Mouse (Mus musculus) neural tube, embryonic 11.5 days (tissue): ENCODE data around the gene Gpr142. TPM values are rescaled to one million over a fixed set of nuclear protein-coding genes. Genes with fewer than 3 reads are reported as not detected.

Source experiments
- ATAC-seq: fragments of 200-750 bp; cut with Nextera tagmentation; 2 replicates; pipeline ENCODE4 v1.8.0; 2017; ENCODE audit warnings: moderate number of reproducible peaks, mild to moderate bottlenecking, moderate TSS enrichment, moderate library complexity; ENCODE audit not compliant: insufficient read depth, low FRiP score, low TSS enrichment
- DNase-seq: peaks from one replicate; pipeline ENCODE4 v3.0.0-alpha.2; 2015; ENCODE audit warnings: low spot score
- H3K27ac ChIP-seq: fragments of 300-500 bp; sonication (generic); 2 replicates; pipeline ENCODE4 v1.5.1; 2014; ENCODE audit warnings: low read depth, mild to moderate bottlenecking, low read length
- H3K27me3 ChIP-seq: fragments of 300-500 bp; sonication (generic); 2 replicates; pipeline ENCODE4 v1.6.1; 2014; ENCODE audit warnings: mild to moderate bottlenecking, low read length, mixed read lengths; ENCODE audit not compliant: control insufficient read depth, insufficient read depth
- H3K36me3 ChIP-seq: fragments of 300-500 bp; sonication (generic); 2 replicates; pipeline ENCODE4 v1.6.1; 2014; ENCODE audit warnings: mild to moderate bottlenecking, low read length, moderate library complexity, mixed read lengths; ENCODE audit not compliant: control insufficient read depth, insufficient read depth
- H3K4me1 ChIP-seq: fragments of 300-500 bp; sonication (generic); 2 replicates; pipeline ENCODE4 v1.6.1; 2014; ENCODE audit warnings: low read length, mixed read lengths; ENCODE audit not compliant: control insufficient read depth, insufficient read depth
- H3K4me2 ChIP-seq: fragments of 300-500 bp; sonication (generic); 2 replicates; pipeline ENCODE4 v1.6.1; 2014; ENCODE audit warnings: low read depth, mild to moderate bottlenecking, moderate library complexity
- H3K4me3 ChIP-seq: fragments of 300-500 bp; sonication (generic); 2 replicates; pipeline ENCODE4 v1.5.1; 2014; ENCODE audit warnings: low read depth, low read length
- H3K9ac ChIP-seq: fragments of 300-500 bp; sonication (generic); 2 replicates; pipeline ENCODE4 v1.6.1; 2014; ENCODE audit warnings: mild to moderate bottlenecking, low read length
- H3K9me3 ChIP-seq: fragments of 300-500 bp; sonication (generic); 2 replicates; pipeline ENCODE4 v1.6.1; 2016; ENCODE audit warnings: low read length; ENCODE audit not compliant: control insufficient read depth
- WGBS: fragments of 180-500 bp; shearing (Covaris S2); extraction: QIAGEN DNeasy Blood & Tissue Kit; methylation state at CpG from one replicate; pipeline ENCODE4 v1.1.7; 2014; 5-methylcytosine and 5-hydroxymethylcytosine counted together
- polyA plus RNA-seq: library from polyadenylated mRNA; unstranded; fragments of >200 nt; fragmentation: Nextera tagmentation; extraction: Ambion mirVana; gene quantifications from 2 replicates; pipeline ENCODE4 v1.2.1, GENCODE M21; 2014

Gene Gpr142
- polyA plus RNA-seq, 1 experiment from 2014 or later, result not detected

DNA sequence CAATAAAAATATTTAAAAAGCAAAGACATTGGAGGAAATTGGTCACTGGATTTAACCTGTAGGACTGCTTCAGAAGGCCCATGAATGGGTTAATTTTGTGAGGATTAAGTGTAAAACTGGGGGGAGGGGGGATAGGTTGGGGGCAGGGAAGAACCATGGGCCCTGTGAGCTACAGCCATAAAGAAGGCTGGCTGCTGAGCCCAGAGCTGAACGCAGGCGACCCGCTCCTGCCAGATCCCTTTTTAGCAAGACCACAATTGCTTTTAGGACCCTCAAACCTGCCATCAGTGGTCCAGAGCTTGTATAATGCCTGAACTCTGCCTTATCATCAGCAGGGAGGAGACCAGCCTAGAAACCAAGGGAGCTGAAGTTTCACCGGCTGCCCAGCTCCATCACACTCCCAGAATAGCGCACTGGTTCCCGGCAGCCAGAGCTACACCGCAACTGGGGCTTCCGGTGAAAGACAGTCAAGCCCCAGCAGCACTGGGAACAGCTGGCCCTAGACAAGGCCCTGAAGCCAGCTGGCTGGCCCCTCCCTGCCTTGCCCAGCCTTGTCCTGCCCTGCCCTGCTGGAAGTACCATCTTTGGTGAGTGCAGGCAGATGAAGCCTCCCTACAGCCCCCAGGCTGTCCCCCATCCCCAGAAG is 45.2 kb downstream of the Gpr142 start:
- H3K27ac ChIP-seq, result 0 out of 2 replicates have a peak overlapping the region, but pooled peaks have one; percentile 3
- peaks cover 4% of the 10 kb centered on the region; the same call in 1 of the 2 replicates for H3K27me3 ChIP-seq
- no peak overlapping the region for H3K4me2 ChIP-seq
- ATAC-seq, result no peak
- DNase-seq, result peak; percentile 46
- no peaks in the 10 kb centered on the region; the same call in 1 of the 2 replicates for H3K9me3 ChIP-seq
- no peak overlapping the region for H3K4me3 ChIP-seq
- no peaks in the 10 kb centered on the region for H3K36me3 ChIP-seq
- H3K9ac ChIP-seq, result no peak overlapping the region
- no peaks in the 10 kb centered on the region for H3K4me1 ChIP-seq
- WGBS, result 9% methylated on average over 8 of the region's 8 CpGs

GRCm38 (mm10) chr11:114844464-114845220 is 45.9 kb downstream of the Gpr142 start:
- Histone ChIP-seq H3K4me3 (no peak overlapping the region), H3K9me3 (no peaks in the 10 kb centered on the region; the same call in 1 of the 2 replicates), H3K36me3 (no peaks in the 10 kb centered on the region), H3K27ac (no peak overlapping the region), H3K27me3 (peaks cover 11% of the 10 kb centered on the region), H3K4me2 (no peak overlapping the region), H3K4me1 (no peaks in the 10 kb centered on the region), H3K9ac (no peak overlapping the region)
- 74% methylated on average over 7 of the region's 7 CpGs for WGBS
- DNase-seq (no peak), ATAC-seq (no peak)

- 76% methylated on average over 4 of the region's 4 CpGs for WGBS
- Histone ChIP-seq H3K36me3 (no peaks in the 10 kb centered on the region), H3K9me3 (no peaks in the 10 kb centered on the region; the same call in 1 of the 2 replicates), H3K27me3 (peaks cover 28% of the 10 kb centered on the region), H3K4me1 (peaks cover 9% of the 10 kb centered on the region), H3K27ac (no peak overlapping the region), H3K4me2 (no peak overlapping the region), H3K4me3 (no peak overlapping the region), H3K9ac (no peak overlapping the region)
- DNase-seq (no peak), ATAC-seq (no peak)
Measured at GRCm38 (mm10) chr11:114846336-114846735, 47.6 kb downstream of the Gpr142 start.

- ATAC-seq, result no peak
Measured at GRCm38 (mm10) chr11:114847008-114847407, 48.3 kb downstream of the Gpr142 start.

GRCm38 (mm10) chr11:114849572-114849971 is 50.8 kb downstream of the Gpr142 start:
- Histone ChIP-seq H3K27ac (no peak overlapping the region), H3K4me1 (peaks cover 19% of the 10 kb centered on the region), H3K4me3 (no peak overlapping the region), H3K9ac (no peak overlapping the region), H3K27me3 (peaks cover 54% of the 10 kb centered on the region), H3K9me3 (no peaks in the 10 kb centered on the region), H3K4me2 (no peak overlapping the region), H3K36me3 (no peaks in the 10 kb centered on the region)
- DNase-seq (no peak), ATAC-seq (no peak)
- WGBS, result 5% methylated on average over 2 of the region's 2 CpGs

More at GRCm38 (mm10) chr11:114847008-114847407, 48.3 kb downstream of the Gpr142 start:
- Histone ChIP-seq H3K27me3 (peaks cover 35% of the 10 kb centered on the region), H3K9me3 (no peaks in the 10 kb centered on the region), H3K36me3 (no peaks in the 10 kb centered on the region), H3K9ac (no peak overlapping the region), H3K4me1 (peaks cover 9% of the 10 kb centered on the region), H3K4me2 (no peak overlapping the region), H3K4me3 (no peak overlapping the region), H3K27ac (no peak overlapping the region)
- DNase-seq, result no peak
- WGBS, result 84% methylated on average over 5 of the region's 5 CpGs

- H3K9ac ChIP-seq, result no peak overlapping the region
- H3K27ac ChIP-seq, result no peak overlapping the region
- WGBS, result 10% methylated on average over 5 of the region's 5 CpGs
- H3K27me3 ChIP-seq, result peaks cover 54% of the 10 kb centered on the region
- no peaks in the 10 kb centered on the region for H3K36me3 ChIP-seq
- H3K4me3 ChIP-seq, result no peak overlapping the region
- H3K4me1 ChIP-seq, result peaks cover 19% of the 10 kb centered on the region
- H3K4me2 ChIP-seq, result peak overlapping the region; percentile 89
- ATAC-seq (no peak), DNase-seq (no peak)
- no peaks in the 10 kb centered on the region for H3K9me3 ChIP-seq
Measured at GRCm38 (mm10) chr11:114850066-114850451, 51.3 kb downstream of the Gpr142 start.

DNA sequence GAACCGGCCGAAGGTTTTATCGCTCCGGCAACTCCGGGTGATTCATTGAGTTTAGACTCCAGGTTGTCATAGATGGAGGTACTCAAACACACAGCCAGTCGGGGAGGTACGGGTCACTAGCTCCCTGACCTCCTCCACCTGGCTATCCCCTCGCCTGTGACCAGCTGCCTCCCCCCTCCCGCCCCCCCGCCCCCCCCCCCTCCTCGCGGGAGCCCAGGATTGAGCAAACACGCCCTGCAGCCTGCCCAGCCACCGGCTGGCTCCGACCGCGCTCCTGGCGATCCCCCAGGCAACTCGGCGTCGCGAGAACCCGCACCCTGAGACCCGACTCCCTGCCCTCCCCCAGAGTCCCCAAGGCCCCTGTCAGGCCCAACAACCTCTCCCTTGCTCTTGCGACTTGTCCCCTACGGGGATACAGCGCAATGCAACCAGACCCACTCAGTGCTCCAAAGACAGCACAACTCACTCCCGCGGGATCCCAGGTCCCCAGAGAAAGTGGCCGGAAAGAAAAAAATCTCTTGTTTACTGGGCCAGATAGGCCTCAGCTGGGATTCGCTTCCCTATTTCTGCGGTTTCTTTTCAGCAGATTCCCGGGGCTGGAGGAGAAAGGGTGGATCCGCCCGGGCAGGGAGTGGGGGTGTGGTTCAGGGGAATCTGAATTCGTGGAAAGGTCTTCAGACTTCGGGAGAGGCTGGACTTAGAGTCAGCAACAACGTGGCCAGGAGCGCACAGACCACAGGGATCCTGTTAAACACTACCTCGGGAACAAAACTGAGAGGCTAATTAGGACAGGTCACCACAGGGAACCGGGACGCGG is 51.9 kb downstream of the Gpr142 start, which contains the start of gene Gprc5c:
Gene Gprc5c (plus strand): TSS at position 701 of the 817 bp plus-strand sequence.
- Histone ChIP-seq H3K4me3 (peak within 1 kb of the TSS; percentile 57), H3K27me3 (peaks cover 54% of the 10 kb centered on the region), H3K4me2 (peak within 1 kb of the TSS; percentile 89), H3K27ac (peak within 1 kb of the TSS; percentile 69; the same call in 1 of the 2 replicates), H3K9ac (peak within 1 kb of the TSS; percentile 39), H3K36me3 (no peaks in the 10 kb centered on the region), H3K4me1 (peaks cover 19% of the 10 kb centered on the region), H3K9me3 (no peaks in the 10 kb centered on the region)
- peak; percentile 46 for DNase-seq
- WGBS, result under 1% methylated on average over 38 of the region's 43 CpGs
- ATAC-seq, result no peak

DNA sequence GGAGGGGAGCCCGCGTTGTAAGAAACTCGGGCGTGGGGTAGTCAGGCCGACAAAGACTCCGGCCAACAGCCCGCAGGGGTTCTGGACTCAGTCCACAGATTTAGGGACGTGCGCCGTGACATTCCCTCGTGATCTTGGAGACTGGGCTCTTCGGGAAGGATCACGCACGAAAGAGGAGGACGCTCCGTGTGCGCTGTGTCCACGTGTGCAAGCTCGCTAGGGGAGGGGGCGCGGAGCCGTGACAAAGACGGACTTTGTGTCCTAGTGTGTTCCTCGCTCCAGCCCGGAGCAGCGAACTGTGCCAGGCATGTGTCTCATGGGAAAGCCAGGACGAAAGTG is 52.5 kb downstream of the Gpr142 start:
- H3K4me2 ChIP-seq, result peak overlapping the region; percentile 89
- peaks cover 54% of the 10 kb centered on the region for H3K27me3 ChIP-seq
- peak; percentile 60 for DNase-seq
- H3K4me3 ChIP-seq, result peak overlapping the region; percentile 57
- under 1% methylated on average over 27 of the region's 27 CpGs for WGBS
- ATAC-seq, result no peak
- H3K27ac ChIP-seq, result no peak overlapping the region
- H3K9ac ChIP-seq, result peak overlapping the region; percentile 39
- no peaks in the 10 kb centered on the region for H3K9me3 ChIP-seq
- peaks cover 19% of the 10 kb centered on the region for H3K4me1 ChIP-seq
- no peaks in the 10 kb centered on the region for H3K36me3 ChIP-seq
